Comparison of ENCODE assay signal across 12 mouse cellular contexts in the genomic region with DNA sequence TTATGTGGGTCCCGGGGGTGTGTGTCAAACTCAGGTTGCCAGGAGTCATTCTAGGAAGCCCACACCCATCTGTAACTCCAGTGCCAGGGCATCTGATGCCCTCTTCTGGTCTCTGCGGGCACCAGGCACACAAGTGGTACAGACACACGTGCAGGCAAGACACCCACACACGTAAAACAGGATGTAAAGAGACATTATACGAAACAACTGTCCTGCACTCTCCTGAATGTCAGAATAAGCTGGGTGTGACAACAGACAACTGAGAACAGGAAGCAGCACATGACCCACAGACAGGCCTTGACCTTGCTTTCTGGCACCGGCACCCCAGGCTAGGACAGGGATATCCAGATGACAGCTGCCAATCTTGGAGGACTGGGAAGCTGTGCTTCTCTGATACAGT. TPM values are rescaled to one million over a fixed set of nuclear protein-coding genes. Genes with fewer than 3 reads are reported as not detected.
A peak's percentile ranks its signal among the peaks of the same experiment; 100 is the strongest.
DNase-seq lines count a peak whose midpoint lies in the region; ATAC-seq and TF ChIP-seq lines count a peak whose summit lies in the region.
"Had no signal": no experiment of that assay in that cellular context is flagged by ENCODE, and none has a peak within 500 bp of the region (broad histone marks: within the 10 kb centered on the region; RNA-seq: fewer than 3 reads in every experiment).

No protein-coding gene starts in this region.

- peaks cover 4% of the 10 kb centered on the region; the same call in 1 of the 2 replicates for H3K36me3 ChIP-seq in lung, embryonic 14.5 days (ENCODE audit: insufficient read depth)
- no peaks in the 10 kb centered on the region for H3K36me3 ChIP-seq in forebrain, embryonic 15.5 days
- H3K36me3 ChIP-seq in embryonic facial prominence, embryonic 10.5 days (replicated peaks), result peaks cover 25% of the 10 kb centered on the region
- H3K36me3 ChIP-seq: limb, embryonic 15.5 days had no signal

- no peaks in the 10 kb centered on the region for H3K27me3 ChIP-seq in lung, embryonic 14.5 days (ENCODE audit: insufficient read depth, low read length)
- H3K27me3 ChIP-seq in forebrain, embryonic 15.5 days, result no peaks in the 10 kb centered on the region
- peaks cover 23% of the 10 kb centered on the region for H3K27me3 ChIP-seq in embryonic facial prominence, embryonic 10.5 days (replicated peaks; ENCODE audit: low read depth, poor library complexity, severe bottlenecking)

- peak; percentile 42 for DNase-seq in gastrocnemius, adult 2 months
- DNase-seq in gastrocnemius, adult 8-10 months (ENCODE audit: low spot score in 2 of 2), result no peak
- DNase-seq in lung, embryonic 14.5 days, result no peak
- no peak for DNase-seq in lung, postnatal 14 days
- DNase-seq in embryonic facial prominence, embryonic 10.5 days (ENCODE audit: low spot score), result no peak
- no peak for DNase-seq in heart, adult 8-10 months (ENCODE audit: low spot score)
- DNase-seq: kidney, postnatal 10 days had no signal

- H3K27ac ChIP-seq in gastrocnemius, adult 2 months, result peak overlapping the region; percentile 24; the same call in 1 of the 2 replicates
- no peak overlapping the region for H3K27ac ChIP-seq in lung, embryonic 14.5 days (ENCODE audit: low read depth)
- H3K27ac ChIP-seq in embryonic fibroblast, embryonic 13.5 days (ENCODE audit: insufficient read depth, low read length), result no peak overlapping the region
- no peak overlapping the region for H3K27ac ChIP-seq in forebrain, embryonic 15.5 days (replicated peaks)
- H3K27ac ChIP-seq in embryonic facial prominence, embryonic 10.5 days (replicated peaks), result no peak overlapping the region; the same call in 1 of the 2 replicates
- H3K27ac ChIP-seq: hindbrain, embryonic 14.5 days; limb, embryonic 15.5 days had no signal

- peaks cover 5% of the 10 kb centered on the region for H3K4me1 ChIP-seq in lung, embryonic 14.5 days (ENCODE audit: insufficient read depth)
- peaks cover 6% of the 10 kb centered on the region for H3K4me1 ChIP-seq in embryonic fibroblast, embryonic 13.5 days (ENCODE audit: control insufficient read depth, insufficient read depth, low read length)
- H3K4me1 ChIP-seq in forebrain, embryonic 15.5 days, result peaks cover 21% of the 10 kb centered on the region
- peaks cover 61% of the 10 kb centered on the region for H3K4me1 ChIP-seq in embryonic facial prominence, embryonic 10.5 days

- no peaks in the 10 kb centered on the region for H3K9me3 ChIP-seq in lung, embryonic 14.5 days (ENCODE audit: low read depth, low read length)
- H3K9me3 ChIP-seq in forebrain, embryonic 15.5 days, result no peaks in the 10 kb centered on the region
- H3K9me3 ChIP-seq in embryonic facial prominence, embryonic 10.5 days, result no peaks in the 10 kb centered on the region
- H3K9me3 ChIP-seq: limb, embryonic 15.5 days had no signal

- peak; percentile 19; the same call in 1 of the 2 replicates for TF ChIP-seq CTCF in gastrocnemius, adult 2 months (IDR thresholded peaks at IDR 0.05)
- TF ChIP-seq CTCF in lung, embryonic 14.5 days (IDR thresholded peaks at IDR 0.05; ENCODE audit: low read depth), result 0 out of 2 replicates have a peak, but pooled peaks have one; percentile 10
- TF ChIP-seq CTCF in embryonic fibroblast, embryonic 13.5 days (IDR thresholded peaks at IDR 0.05; ENCODE audit: borderline replicate concordance, insufficient read depth, low read length), result peak; percentile 30; the same call in 1 of the 2 replicates

- TF ChIP-seq POLR2A in embryonic fibroblast, embryonic 13.5 days (IDR thresholded peaks at IDR 0.05; ENCODE audit: low read depth, low read length), result peak; percentile 51; the same call in 1 of the 2 replicates

- WGBS in lung, embryonic 14.5 days, result 59% methylated on average over 6 of the region's 6 CpGs
- 83% methylated on average over 6 of the region's 6 CpGs for WGBS in forebrain, embryonic 15.5 days
- WGBS in embryonic facial prominence, embryonic 10.5 days, result 76% methylated on average over 6 of the region's 6 CpGs

- H3K4me3 ChIP-seq in gastrocnemius, adult 2 months, result no peak overlapping the region
- no peak overlapping the region for H3K4me3 ChIP-seq in lung, embryonic 14.5 days (ENCODE audit: low read depth, low read length)
- no peak overlapping the region for H3K4me3 ChIP-seq in embryonic fibroblast, embryonic 13.5 days (ENCODE audit: insufficient read depth, low read length)
- H3K4me3 ChIP-seq in forebrain, embryonic 15.5 days, result no peak overlapping the region
- H3K4me3 ChIP-seq in embryonic facial prominence, embryonic 10.5 days, result no peak overlapping the region
- H3K4me3 ChIP-seq: limb, embryonic 15.5 days had no signal

- no peak for ATAC-seq in lung, embryonic 14.5 days (ENCODE audit: insufficient read depth)
- ATAC-seq in forebrain, embryonic 15.5 days (replicated peaks), result no peak

- H3K9ac ChIP-seq in lung, embryonic 14.5 days, result no peak overlapping the region
- no peak overlapping the region for H3K9ac ChIP-seq in forebrain, embryonic 15.5 days (replicated peaks)
- H3K9ac ChIP-seq: hindbrain, embryonic 14.5 days; limb, embryonic 15.5 days had no signal

- H3K4me2 ChIP-seq in lung, embryonic 14.5 days, result no peak overlapping the region
- no peak overlapping the region for H3K4me2 ChIP-seq in forebrain, embryonic 15.5 days (replicated peaks)
- H3K4me2 ChIP-seq: heart, embryonic 11.5 days; hindbrain, embryonic 14.5 days; limb, embryonic 15.5 days had no signal

- intact Hi-C loops in gastrocnemius, adult 2 months (cut with DNase I), result no loop called here

RNA-seq across cellular contexts. Expression of gene Gpr62, which starts 3.6 kb away (rescaled TPM):
- total RNA-seq in gastrocnemius, adult 2 months (2021), result under 1 TPM in 1 of 2 experiments, not detected in 1; 0.15 TPM
- under 1 TPM in 2 of 4 experiments, not detected in 2; 0.12 to 0.43 TPM for total RNA-seq in gastrocnemius, adult 8-10 months (2022)
- polyA plus RNA-seq in lung, embryonic 14.5 days (2014; fragmentation: Nextera tagmentation; extraction: Ambion mirVana), result 0.26 and 0.34 TPM in 2 replicates
- not detected in 2 replicates for polyA plus RNA-seq in embryonic fibroblast, embryonic 13.5 days (2011; ENCODE audit: insufficient read length, low read depth, missing spikeins)
- polyA plus RNA-seq in forebrain, embryonic 15.5 days (2015; fragmentation: Nextera tagmentation; extraction: Ambion mirVana), result 0.64 and 0.75 TPM in 2 replicates
- polyA plus RNA-seq in embryonic facial prominence, embryonic 10.5 days (2016; fragmentation: Nextera tagmentation; extraction: Ambion mirVana), result 0.16 and 0.55 TPM in 2 replicates
- total RNA-seq in heart, adult 8-10 months (2022), result under 1 TPM in 1 of 4 experiments, not detected in 3; 0.19 TPM

RNA-seq across cellular contexts. Expression of gene Rrp9, which starts 6.4 kb away (rescaled TPM):
- 10 to 100 TPM; 23.9 to 24.7 TPM for total RNA-seq in gastrocnemius, adult 2 months (2021)
- total RNA-seq in gastrocnemius, adult 8-10 months (2022), result 10 to 100 TPM; 16.8 to 26.0 (median 20.8) TPM
- 45.2 and 52.7 TPM in 2 replicates for polyA plus RNA-seq in lung, embryonic 14.5 days (2014; fragmentation: Nextera tagmentation; extraction: Ambion mirVana)
- 28.0 and 34.8 TPM in 2 replicates for polyA plus RNA-seq in embryonic fibroblast, embryonic 13.5 days (2011; ENCODE audit: insufficient read length, low read depth, missing spikeins)
- polyA plus RNA-seq in forebrain, embryonic 15.5 days (2015; fragmentation: Nextera tagmentation; extraction: Ambion mirVana), result 57.9 and 60.9 TPM in 2 replicates
- polyA plus RNA-seq in embryonic facial prominence, embryonic 10.5 days (2016; fragmentation: Nextera tagmentation; extraction: Ambion mirVana), result 77.5 and 83.8 TPM in 2 replicates
- 10 to 100 TPM; 22.5 to 28.3 (median 24.1) TPM for total RNA-seq in heart, adult 8-10 months (2022)

RNA-seq across cellular contexts. Expression of gene Parp3, which starts 7.4 kb away (rescaled TPM):
- total RNA-seq in gastrocnemius, adult 2 months (2021), result 10 to 100 TPM; 60.4 to 75.3 TPM
- total RNA-seq in gastrocnemius, adult 8-10 months (2022), result 10 to 100 TPM; 61.1 to 71.7 (median 70.1) TPM
- 1.6 and 2.4 TPM in 2 replicates for polyA plus RNA-seq in lung, embryonic 14.5 days (2014; fragmentation: Nextera tagmentation; extraction: Ambion mirVana)
- 99.0 and 131 TPM in 2 replicates for polyA plus RNA-seq in embryonic fibroblast, embryonic 13.5 days (2011; ENCODE audit: insufficient read length, low read depth, missing spikeins)
- polyA plus RNA-seq in forebrain, embryonic 15.5 days (2015; fragmentation: Nextera tagmentation; extraction: Ambion mirVana), result 0.41 and 0.47 TPM in 2 replicates
- 1.6 and 3.2 TPM in 2 replicates for polyA plus RNA-seq in embryonic facial prominence, embryonic 10.5 days (2016; fragmentation: Nextera tagmentation; extraction: Ambion mirVana)
- total RNA-seq in heart, adult 8-10 months (2022), result 10 to 100 TPM; 32.5 to 56.0 (median 41.7) TPM

RNA-seq across cellular contexts. Expression of gene Pcbp4, which starts 16.2 kb away (rescaled TPM):
- 10 to 100 TPM; 63.8 to 69.0 TPM for total RNA-seq in gastrocnemius, adult 2 months (2021)
- total RNA-seq in gastrocnemius, adult 8-10 months (2022), result 10 to 100 TPM; 49.9 to 70.6 (median 61.3) TPM
- polyA plus RNA-seq in lung, embryonic 14.5 days (2014; fragmentation: Nextera tagmentation; extraction: Ambion mirVana), result 95.9 and 109 TPM in 2 replicates
- 115 and 119 TPM in 2 replicates for polyA plus RNA-seq in embryonic fibroblast, embryonic 13.5 days (2011; ENCODE audit: insufficient read length, low read depth, missing spikeins)
- 251 and 266 TPM in 2 replicates for polyA plus RNA-seq in forebrain, embryonic 15.5 days (2015; fragmentation: Nextera tagmentation; extraction: Ambion mirVana)
- polyA plus RNA-seq in embryonic facial prominence, embryonic 10.5 days (2016; fragmentation: Nextera tagmentation; extraction: Ambion mirVana), result 320 and 346 TPM in 2 replicates
- total RNA-seq in heart, adult 8-10 months (2022), result 10 to 100 TPM; 72.2 to 76.0 (median 74.5) TPM

RNA-seq across cellular contexts. Expression of gene Abhd14a, which starts 21.8 kb away (rescaled TPM):
- total RNA-seq in gastrocnemius, adult 2 months (2021), result 10 to 100 TPM; 15.9 to 19.8 TPM
- total RNA-seq in gastrocnemius, adult 8-10 months (2022), result 10 to 100 TPM; 15.2 to 17.8 (median 16.7) TPM
- polyA plus RNA-seq in lung, embryonic 14.5 days (2014; fragmentation: Nextera tagmentation; extraction: Ambion mirVana), result 46.0 and 48.4 TPM in 2 replicates
- polyA plus RNA-seq in embryonic fibroblast, embryonic 13.5 days (2011; ENCODE audit: insufficient read length, low read depth, missing spikeins), result 29.7 and 31.3 TPM in 2 replicates
- 64.8 and 68.5 TPM in 2 replicates for polyA plus RNA-seq in forebrain, embryonic 15.5 days (2015; fragmentation: Nextera tagmentation; extraction: Ambion mirVana)
- 40.1 and 40.4 TPM in 2 replicates for polyA plus RNA-seq in embryonic facial prominence, embryonic 10.5 days (2016; fragmentation: Nextera tagmentation; extraction: Ambion mirVana)
- 10 to 100 TPM; 17.5 to 20.6 (median 19.5) TPM for total RNA-seq in heart, adult 8-10 months (2022)

Comparison
In these comparisons a context has a peak if more than half of its experiments do, and no peak if none do; other contexts are left out.
1. RNA of gene Parp3, which starts 7.4 kb away (polyA plus RNA-seq): 99.0 to 131 TPM in embryonic fibroblast, embryonic 13.5 days; 1.6 to 3.2 TPM in embryonic facial prominence, embryonic 10.5 days, 1.6 to 2.4 TPM in lung, embryonic 14.5 days and 0.41 to 0.47 TPM in forebrain, embryonic 15.5 days; every median in the first group is over 10 times any median in the second.
2. Peak in every context shown above with its lines, with median percentiles within 50 percentile points of each other: CTCF ChIP-seq.